Mouse (Mus musculus) thymus, postnatal 25 days (tissue): ENCODE results near the gene Emg1.

ENCODE experiments used
- DNase-seq: peaks from one replicate; pipeline ENCODE4 v3.0.0; 2022

Emg1 gene

DNA sequence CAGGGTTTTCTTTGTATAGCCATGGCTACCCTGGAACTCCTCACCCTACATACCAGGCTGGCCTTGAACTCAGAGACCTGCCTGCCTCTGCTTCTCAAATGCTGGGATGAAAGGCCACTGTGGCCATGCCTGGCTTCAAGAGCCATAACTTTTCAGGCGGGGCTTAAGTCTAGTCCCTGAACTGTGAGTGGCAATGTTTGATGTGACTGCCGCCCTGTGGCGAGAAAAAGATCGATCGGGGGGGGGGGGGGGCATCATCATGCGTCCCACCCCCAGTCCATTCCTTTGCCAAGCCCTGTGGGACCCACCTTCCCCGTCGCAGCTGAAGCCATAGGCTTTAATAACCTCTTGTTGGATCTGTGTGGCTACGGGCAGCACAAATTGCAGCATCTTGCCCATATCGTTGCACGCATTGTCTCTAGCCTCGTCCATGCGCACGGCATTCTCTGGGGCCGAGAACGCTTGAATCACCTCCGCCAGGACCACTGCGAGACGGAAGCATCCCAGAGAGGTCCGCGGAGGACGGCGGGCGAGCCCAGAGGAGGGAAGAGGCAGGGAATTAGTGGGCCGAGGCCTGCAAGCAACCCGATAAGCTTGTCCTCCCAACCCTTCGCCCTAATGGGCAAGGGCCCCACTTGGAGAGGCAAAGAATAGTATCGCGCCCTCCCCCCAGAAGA is 28.4 kb upstream of the Emg1 start:
- DNase-seq = no peak

GRCm38 (mm10) chr6:124739231-124739796 is 27.3 kb upstream of the Emg1 start:
- no peak for DNase-seq

DNA sequence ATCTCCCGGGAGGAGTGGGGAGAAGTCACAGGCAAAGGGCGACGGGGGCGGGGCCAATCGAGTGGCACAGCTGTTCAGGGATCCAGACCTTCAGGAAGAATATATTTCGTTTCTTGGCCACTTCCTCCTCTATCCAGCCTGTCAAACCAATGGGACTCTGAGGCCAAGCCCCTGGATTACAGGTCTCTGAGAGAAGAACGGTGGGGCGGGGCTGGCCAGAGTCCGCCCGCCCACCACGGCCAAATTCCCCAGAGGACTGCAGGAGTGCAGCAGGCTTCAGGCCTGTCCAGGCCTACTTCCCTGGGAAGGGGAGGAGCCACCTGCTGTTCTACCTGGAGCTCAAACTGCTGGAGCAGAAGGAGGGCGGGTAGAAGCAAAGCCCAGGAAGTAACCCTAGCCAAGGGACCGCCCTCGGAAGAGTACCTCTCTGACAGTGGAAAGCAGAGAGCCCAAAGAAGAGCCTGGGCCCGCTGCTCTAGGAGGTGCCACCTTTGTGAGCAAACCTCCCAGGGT is 26.6 kb upstream of the Emg1 start, which contains the start of gene Ptpn6:
Gene Ptpn6, minus strand, starts transcription at position 204 of the 513 bp plus-strand sequence.
- peak; percentile 58 for DNase-seq

DNA sequence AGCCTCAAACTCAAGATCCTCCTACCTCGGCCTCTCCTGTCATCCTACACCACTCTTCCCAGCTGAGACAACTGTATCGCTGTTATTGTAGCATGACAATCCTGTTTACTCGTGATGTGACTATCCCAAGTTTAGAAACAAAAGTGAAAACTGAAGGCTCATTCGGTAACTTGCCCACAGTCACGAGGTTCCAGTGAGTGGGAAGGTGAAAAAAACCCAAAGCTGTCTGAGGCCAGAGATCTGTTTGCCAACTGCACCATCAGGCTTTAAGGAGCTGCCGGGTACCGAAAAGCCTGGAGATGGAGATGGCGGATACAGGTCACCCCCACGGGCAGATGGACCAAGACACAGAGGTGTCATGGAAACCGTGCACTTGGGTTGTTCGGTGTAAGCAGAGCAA is 25.1 kb upstream of the Emg1 start:
- no peak for DNase-seq

DNA sequence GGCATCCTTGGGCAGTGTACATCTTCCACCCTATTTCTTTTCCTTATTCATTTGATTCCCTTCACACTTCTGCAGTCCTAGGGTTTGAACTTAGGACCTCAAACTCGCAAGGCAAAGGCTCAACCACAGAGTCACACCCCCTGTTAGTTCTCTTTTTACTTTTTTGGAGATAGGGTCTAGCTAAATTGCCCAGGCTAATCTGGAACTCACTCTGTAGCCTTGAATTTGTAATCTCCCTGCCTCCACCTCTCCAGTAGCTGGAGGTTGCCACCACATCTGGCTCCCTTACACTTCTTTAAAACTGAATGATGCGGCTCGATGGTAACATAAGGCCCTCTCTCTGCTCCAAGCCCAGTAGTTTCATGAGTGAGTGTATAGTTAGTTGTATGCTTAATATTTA is 22.4 kb upstream of the Emg1 start:
- no peak for DNase-seq

DNA sequence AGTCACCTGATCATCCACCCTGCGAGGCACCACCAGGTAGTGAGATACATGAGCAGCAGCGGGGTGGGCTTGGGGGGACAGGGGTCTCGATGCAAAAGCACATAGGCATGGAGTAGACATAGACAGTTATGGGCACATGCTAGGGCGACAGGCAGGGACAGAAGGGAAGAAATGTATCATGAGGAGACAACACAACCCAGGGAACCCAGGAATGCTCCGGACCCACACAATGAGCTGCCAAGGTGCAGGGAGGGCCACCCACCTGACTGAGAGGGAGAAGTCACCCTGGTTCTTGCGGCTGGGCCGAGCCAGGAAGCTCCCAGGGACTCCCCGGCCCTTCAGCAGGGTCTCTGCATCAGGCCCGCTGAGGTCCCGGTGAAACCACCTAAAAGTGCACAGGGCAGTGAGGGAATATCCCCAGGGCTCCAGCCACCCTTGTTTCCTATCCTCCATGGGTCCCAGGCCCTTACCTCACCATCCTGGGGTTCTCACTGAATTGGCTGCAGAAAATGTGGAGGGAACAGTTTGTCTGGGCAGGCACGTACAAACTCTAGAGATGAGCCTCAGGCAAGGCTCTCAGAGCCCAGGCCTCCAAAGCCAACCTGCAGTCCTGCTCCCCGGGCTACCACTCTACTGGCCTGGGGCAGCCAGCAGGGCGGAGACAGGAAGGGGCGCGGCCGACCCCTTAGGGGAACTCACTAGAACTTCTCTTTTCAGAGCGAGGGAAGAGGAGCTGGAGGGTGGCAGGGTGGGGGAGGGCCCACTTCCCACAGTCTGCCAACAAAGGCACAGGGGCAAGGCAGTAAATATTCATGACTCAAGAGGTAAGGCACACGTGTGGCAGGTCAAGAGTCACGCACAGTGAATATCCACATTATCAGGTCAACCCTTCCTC is 20.7 kb upstream of the Emg1 start:
- peak; percentile 88 for DNase-seq

DNA sequence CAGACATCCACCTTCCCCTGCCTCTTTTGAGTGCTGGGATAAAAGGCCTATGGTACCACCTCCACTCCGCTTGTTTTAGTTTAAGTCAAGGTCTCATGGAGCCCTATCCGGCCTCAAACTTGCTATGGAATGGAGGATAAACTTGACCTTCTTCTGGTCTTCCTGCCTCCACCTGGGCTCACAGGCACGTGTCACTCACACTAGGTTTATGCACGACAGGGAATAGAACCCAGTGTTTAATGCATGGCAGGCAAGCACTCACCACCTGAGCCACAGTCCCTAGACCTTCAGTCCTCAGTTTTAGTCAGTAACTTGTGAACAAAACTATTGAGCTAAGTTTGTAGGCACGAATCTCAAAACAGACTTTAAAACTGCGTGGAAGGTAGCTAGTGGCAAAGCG is 19.1 kb upstream of the Emg1 start:
- DNase-seq = no peak

DNA sequence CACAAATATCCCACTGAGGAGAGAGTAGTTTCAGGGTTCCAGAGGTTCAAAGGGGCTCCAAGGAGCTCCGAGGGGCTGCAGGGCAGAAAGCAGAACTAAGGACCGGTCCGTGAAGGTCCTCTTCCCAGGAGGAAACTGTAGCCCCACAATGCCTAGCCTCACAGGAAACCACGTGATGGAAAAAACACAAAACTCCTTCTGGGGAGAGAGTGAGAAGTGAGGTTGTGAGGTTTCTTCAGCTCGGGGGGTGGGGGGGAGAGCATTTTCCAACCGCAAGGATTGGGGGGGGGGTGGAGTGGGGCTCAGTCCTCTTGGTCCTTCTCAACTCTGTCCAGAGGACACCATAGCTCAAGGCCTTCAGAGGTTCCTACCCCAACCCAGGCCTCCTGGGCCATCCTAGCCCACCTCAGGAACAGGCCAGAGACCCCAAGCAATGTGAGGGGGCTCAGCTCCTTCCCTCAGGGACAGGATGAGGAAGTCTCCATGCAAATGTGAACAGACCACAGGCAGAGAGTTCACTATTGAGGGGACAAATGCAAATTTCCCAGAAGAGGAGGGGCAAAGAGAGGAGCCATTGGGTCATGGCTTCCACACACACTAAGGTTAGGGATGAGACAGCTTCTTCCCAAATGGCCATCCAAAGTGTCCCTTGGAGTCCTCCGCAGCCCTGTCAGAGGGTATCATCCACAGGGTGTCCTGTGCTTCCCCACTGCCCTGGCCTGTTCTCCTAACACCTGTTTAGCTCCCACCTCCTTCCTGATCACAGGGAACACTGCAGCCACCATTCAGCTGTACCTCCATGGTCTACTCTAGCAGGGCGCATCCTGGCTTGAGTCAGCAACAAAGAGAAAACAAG is 18.1 kb upstream of the Emg1 start:
- DNase-seq = peak; percentile 56

GRCm38 (mm10) chr6:124728621-124729020 is 16.6 kb upstream of the Emg1 start:
- DNase-seq = no peak

DNA sequence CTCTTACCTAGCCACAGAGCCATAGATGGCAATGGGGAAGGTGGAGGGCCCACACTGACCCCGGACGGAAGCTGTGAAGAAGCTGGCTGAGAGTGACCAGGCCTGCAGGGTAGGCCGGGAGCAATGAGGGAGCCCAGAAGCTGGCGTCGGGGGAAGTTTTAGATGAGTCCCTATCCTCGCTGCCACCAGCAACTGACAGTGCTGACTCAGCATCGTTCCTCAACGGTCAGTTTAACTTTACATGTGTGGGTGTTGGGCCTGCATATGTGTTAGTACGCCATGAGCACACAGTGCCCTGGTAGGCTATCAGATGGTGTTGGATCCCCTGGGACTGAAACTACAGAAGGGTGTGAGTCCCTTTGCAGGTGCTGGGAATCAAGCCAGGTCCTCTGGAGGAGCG is 12.5 kb upstream of the Emg1 start:
- no peak for DNase-seq

GRCm38 (mm10) chr6:124723541-124723940 is 11.6 kb upstream of the Emg1 start:
- DNase-seq = no peak

DNA sequence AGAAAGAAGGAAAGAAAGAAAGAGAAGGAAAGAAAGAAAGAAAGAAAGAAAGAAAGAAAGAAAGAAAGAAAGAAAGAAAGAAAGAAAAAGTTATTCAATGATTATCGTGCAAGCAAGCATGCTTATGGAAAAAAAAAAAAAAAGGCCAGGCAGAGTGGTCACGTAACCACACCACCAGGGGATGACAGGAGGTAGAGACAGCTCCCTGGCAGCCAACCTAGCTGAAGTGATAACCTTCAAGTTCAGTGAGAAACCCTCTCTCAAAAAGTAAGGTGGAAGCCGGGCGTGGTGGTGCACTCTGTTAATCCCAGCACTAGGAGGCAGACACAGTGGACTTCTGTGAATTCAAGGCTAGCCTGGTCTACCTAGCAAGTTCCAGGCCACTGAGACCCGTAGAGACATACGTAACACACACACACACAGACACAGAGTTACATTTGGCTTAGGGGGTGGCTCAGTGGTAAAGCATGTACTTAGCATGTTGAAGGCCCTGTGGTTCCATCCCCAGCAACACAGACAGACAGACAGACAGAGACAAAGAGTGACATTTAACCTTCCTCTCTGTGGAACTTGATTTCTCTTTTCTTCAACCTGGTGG is 11.0 kb upstream of the Emg1 start:
- no peak for DNase-seq

GRCm38 (mm10) chr6:124720904-124721303 is 8.9 kb upstream of the Emg1 start:
- DNase-seq = peak; percentile 59

GRCm38 (mm10) chr6:124719354-124719978 is 7.5 kb upstream of the Emg1 start:
- DNase-seq = no peak

DNA sequence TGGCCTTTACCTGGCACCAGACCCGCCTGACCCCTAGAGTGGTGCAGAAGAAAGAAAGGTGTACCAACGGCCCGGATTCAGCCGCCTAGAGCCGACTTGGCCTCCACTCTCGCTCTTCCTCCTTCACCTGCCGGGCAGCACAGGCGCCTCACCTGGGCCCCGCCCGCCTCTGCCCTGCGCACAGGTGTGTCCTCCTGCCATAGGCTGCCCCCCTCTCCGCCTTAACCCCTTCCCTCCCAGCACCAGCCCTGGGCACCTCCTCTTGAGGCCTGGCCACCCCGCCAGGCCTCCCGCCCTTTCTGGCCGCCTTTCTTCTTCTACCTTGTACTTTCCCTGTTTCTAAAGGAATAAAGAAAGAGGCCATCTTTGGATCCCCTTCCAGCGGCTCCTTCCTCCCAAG is 6.7 kb upstream of the Emg1 start:
- no peak for DNase-seq

DNA sequence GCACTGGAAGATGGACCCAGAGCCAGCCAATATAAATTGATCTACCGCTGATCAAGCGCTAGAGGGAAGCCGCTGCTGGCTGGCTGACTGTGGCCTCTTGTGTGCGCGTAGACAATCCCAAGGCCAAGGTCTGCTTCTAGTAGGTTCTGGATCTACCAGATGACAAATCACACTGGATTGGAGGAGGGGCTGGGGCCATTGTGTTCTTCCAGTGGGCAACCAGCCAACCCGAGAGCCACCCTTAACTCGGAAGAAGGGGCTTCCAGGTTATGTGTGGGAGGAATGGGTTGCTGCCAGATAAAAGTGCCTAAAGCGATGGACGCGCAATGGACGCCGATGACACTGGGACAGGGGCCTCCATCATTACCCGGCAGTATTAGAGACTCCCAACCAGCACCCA is 6.0 kb upstream of the Emg1 start:
- no peak for DNase-seq

DNA sequence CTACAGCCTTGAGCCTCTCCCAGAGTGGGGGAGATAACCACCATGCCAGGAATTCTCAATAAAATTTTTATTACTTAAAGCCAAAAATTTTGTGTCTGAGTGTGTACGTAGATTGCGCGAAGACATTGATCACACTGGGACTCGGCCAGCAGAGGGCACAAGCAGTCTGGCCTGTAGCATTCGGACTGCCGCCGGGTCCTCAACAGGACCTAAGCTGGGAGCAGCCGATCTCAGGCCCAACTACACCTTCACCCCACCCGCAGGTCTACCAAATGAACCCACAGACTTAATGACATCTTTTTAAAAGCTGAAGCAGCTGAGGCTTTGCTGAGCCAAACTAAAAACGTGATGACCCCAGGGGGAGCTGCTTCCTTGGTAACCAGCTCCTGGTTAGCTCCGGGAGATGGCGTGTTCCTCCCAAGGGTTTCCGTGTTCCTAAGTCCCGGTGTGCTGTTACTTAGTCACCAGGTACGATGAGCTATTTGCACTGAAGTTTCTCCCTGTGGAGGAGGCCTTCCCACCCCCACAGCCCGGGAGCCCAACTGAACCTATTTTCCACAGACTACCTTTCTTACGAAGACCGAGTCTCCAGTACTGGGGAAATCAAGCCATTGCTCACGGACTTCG is 5.0 kb upstream of the Emg1 start:
- DNase-seq = peak; percentile 62

- no peak for DNase-seq
Measured at GRCm38 (mm10) chr6:124712918-124713317, 940 bp upstream of the Emg1 start.

DNA sequence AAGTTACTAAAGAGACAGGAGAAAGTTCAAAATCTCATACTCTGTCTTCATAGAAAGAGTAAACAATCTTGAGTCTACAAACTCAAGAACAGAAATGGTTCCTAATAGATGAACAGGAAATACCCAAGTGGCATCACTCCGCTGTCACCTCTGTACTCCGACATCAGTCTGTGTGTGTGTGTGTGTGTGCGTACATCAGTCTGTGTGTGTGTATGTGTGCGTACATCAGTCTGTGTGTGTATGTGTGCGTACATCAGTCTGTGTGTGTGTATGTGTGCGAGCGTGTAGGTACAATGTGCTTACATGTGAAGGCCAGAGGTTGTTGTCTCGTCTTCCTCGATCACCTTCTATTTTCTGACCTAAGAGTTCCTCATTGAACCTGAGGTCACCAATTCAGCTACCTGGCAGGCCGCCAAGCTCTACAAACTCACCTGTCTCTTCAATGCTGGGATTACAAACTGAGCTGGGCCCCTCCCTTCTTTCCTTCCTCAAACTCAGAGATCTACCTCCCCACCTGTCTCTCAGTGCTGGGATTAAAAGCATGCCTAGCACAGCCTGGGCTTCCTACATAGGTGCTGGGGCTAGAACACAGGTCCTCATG is 3.6 kb downstream of the Emg1 start:
- no peak for DNase-seq

- no peak for DNase-seq
Measured at GRCm38 (mm10) chr6:124706061-124706627, 5.8 kb downstream of the Emg1 start.

DNA sequence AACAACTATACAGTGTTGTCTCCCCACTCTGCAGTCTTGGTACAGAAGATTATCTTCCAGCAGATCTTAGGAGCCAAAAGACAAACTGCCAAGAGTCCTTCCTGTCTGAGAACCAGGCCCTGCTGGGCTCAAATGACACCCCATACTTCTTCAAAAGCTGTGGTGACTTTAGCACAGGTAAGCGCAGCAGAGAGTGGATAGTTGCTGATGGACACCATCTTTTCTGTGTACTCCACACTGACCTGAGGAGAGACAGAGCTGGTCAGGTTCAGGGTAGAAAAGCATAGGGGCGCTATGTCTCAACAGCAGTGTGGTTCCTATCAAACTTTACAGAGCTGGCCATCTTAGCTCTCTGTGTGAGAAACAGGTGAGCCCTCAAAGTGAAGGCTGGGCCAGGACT is 7.6 kb downstream of the Emg1 start:
- no peak for DNase-seq
